Mouse (Mus musculus): ENCODE results near the gene Rras2. TPM values are rescaled to one million over a fixed set of nuclear protein-coding genes. Genes with fewer than 3 reads are reported as not detected.
A peak's percentile ranks its signal among the peaks of the same experiment; 100 is the strongest.

The Rras2 gene
- polyA plus RNA-seq (2012; ENCODE audit: insufficient read depth, insufficient read length, low replicate concordance, missing spikeins): not detected in 2 replicates

DNA sequence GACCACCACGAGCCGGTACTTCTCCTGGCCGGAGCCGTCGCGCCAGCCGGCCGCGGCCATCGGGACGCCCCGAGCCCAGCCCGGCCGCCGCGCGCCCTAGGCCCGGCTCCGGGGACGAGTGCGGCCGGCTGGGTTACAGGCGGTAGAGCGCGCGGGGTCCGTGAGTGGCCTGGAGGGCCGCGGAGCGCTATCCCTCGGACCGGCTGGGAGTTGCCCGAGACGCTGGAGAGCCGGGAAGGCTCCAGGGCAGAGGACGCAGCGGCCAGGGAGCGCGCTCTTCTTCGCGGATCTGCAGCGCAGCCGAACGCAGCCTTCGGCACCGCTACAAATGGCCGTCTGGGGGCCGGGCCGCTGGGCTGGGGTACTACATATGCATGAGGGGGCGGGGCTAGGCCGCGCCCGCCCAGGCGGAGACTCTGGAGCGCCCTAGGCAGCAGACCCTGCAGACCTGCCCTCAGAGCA is at the start of gene Rras2:
Rras2 (minus strand) TSS at position 338 of the 462 bp plus-strand sequence.
- peak; percentile 92 for TF ChIP-seq POLR2A (IDR thresholded peaks at IDR 0.05; ENCODE audit: insufficient read depth, low read depth, low read length)
- no peak for TF ChIP-seq CTCF (IDR thresholded peaks at IDR 0.05; ENCODE audit: insufficient read depth, low read depth, low read length)
- Histone ChIP-seq H3K4me1 (ENCODE audit: control insufficient read depth, insufficient read depth, low read length) (peaks cover 7% of the 10 kb centered on the region), H3K27ac (ENCODE audit: insufficient read depth, low read depth, low read length) (no peak within 1 kb of the TSS), H3K4me3 (ENCODE audit: insufficient read depth, low read depth, low read length) (peak within 1 kb of the TSS; percentile 81)
- under 1% methylated on average over 55 of the region's 55 CpGs for WGBS

DNA sequence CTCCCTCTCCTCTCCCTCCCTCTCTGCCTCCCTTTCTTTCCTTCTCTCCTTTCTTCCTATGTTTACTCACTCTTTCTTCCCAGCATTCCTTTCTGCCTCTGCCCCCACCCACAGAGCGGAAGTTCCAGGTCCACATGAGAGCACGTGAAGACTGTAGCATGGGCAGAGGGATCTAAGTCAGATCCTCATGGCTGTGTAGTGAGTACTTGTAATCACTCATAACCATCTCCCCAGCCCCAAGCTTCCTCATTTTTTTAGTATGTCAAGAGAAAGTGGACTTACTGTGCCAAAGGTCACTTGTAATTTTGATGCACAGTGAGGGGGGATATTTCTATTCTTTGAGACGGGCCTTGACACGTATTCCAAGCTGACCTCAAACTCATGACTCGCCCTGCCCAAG is 45.4 kb upstream of the Rras2 start:
- TF ChIP-seq POLR2A (IDR thresholded peaks at IDR 0.05; ENCODE audit: insufficient read depth, low read depth, low read length) (no peak), CTCF (IDR thresholded peaks at IDR 0.05; ENCODE audit: insufficient read depth, low read depth, low read length) (no peak)
- no peaks in the 10 kb centered on the region for H3K4me1 ChIP-seq (ENCODE audit: control insufficient read depth, insufficient read depth, low read length)
- WGBS: 92% methylated on average over 5 of the region's 5 CpGs
- no peak overlapping the region for H3K27ac ChIP-seq (ENCODE audit: insufficient read depth, low read depth, low read length)
- no peak overlapping the region for H3K4me3 ChIP-seq (ENCODE audit: insufficient read depth, low read depth, low read length)

DNA sequence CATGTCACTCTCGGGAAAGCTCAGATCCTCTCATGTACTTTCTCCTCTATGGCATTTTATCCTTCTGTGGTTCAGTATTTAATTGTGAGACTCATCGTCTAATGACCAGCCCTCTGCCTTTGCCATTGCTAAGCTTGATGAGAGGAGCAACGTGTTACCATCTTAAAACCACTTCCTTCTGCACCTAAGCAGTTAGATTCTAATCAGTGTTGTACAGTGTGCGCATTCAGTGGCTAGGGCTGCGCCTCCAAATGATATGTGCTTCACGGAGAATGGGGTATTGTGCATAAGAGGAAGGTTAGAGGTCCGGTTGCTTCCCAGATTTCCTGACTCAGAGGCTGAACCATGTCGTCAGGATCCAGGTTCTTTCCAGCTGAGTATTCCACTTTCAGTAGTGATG is 43.5 kb upstream of the Rras2 start:
- WGBS: 86% methylated on average over 8 of the region's 8 CpGs
- no peak overlapping the region for H3K27ac ChIP-seq (ENCODE audit: insufficient read depth, low read depth, low read length)
- TF ChIP-seq CTCF (IDR thresholded peaks at IDR 0.05; ENCODE audit: insufficient read depth, low read depth, low read length): no peak
- no peak for TF ChIP-seq POLR2A (IDR thresholded peaks at IDR 0.05; ENCODE audit: insufficient read depth, low read depth, low read length)

DNA sequence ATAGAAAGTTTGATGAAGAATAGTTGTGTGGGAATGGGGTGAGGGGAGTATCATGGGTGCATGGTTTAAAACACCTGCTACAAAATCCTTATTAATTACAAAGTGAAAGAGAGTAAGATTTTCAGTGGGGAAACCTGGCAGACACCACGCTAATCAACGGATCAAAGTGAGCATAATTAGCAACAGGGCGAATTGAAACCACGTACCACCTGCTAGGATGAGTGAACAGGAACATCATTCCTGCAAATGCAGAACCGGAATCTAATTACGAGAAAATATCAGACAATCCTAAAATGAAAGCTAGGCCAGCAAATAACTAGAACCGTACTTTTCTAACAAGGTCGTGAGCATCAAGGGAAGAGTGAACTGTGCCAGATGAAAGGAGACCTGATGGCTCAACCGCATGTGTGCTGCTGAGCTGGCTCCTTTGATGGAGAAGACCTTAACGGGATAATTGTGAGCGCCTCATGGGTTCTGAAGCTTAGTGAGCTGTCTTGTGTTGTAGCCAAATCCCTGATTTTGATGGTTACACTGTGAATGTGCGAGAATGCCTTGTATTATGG is 40.2 kb upstream of the Rras2 start:
- Histone ChIP-seq H3K4me1 (ENCODE audit: control insufficient read depth, insufficient read depth, low read length) (peaks cover 3% of the 10 kb centered on the region), H3K4me3 (ENCODE audit: insufficient read depth, low read depth, low read length) (no peak overlapping the region), H3K27ac (ENCODE audit: insufficient read depth, low read depth, low read length) (no peak overlapping the region)
- TF ChIP-seq POLR2A (IDR thresholded peaks at IDR 0.05; ENCODE audit: insufficient read depth, low read depth, low read length) (no peak), CTCF (IDR thresholded peaks at IDR 0.05; ENCODE audit: insufficient read depth, low read depth, low read length) (no peak)
- 63% methylated on average over 12 of the region's 12 CpGs for WGBS

More for the DNA sequence above, 43.5 kb upstream of the Rras2 start:
- H3K4me1 ChIP-seq (ENCODE audit: control insufficient read depth, insufficient read depth, low read length): no peaks in the 10 kb centered on the region
- no peak overlapping the region for H3K4me3 ChIP-seq (ENCODE audit: insufficient read depth, low read depth, low read length)

DNA sequence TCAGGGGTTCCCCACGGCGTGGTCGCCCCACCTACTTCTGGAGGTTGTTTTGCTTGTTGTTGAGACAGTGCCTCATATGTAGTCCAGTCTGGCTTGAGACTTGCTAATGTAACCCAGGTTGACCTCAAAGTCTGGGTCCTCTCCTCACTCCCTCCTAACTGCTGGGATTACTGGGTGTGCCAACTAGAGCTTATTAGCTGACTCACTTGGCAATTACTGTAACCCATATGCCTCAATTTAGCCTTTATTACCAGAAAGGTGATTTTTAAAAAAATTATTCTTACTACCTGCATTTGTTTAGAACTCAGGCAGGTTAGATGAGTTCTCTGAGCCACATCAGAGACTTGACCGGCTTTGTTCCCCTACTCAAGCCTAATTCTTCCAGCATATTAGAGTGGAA is 38.8 kb upstream of the Rras2 start:
- H3K27ac ChIP-seq (ENCODE audit: insufficient read depth, low read depth, low read length): no peak overlapping the region
- no peak overlapping the region for H3K4me3 ChIP-seq (ENCODE audit: insufficient read depth, low read depth, low read length)
- no peak for TF ChIP-seq CTCF (IDR thresholded peaks at IDR 0.05; ENCODE audit: insufficient read depth, low read depth, low read length)
- TF ChIP-seq POLR2A (IDR thresholded peaks at IDR 0.05; ENCODE audit: insufficient read depth, low read depth, low read length): no peak
- H3K4me1 ChIP-seq (ENCODE audit: control insufficient read depth, insufficient read depth, low read length): peaks cover 3% of the 10 kb centered on the region
- WGBS: 90% methylated on average over 4 of the region's 4 CpGs

DNA sequence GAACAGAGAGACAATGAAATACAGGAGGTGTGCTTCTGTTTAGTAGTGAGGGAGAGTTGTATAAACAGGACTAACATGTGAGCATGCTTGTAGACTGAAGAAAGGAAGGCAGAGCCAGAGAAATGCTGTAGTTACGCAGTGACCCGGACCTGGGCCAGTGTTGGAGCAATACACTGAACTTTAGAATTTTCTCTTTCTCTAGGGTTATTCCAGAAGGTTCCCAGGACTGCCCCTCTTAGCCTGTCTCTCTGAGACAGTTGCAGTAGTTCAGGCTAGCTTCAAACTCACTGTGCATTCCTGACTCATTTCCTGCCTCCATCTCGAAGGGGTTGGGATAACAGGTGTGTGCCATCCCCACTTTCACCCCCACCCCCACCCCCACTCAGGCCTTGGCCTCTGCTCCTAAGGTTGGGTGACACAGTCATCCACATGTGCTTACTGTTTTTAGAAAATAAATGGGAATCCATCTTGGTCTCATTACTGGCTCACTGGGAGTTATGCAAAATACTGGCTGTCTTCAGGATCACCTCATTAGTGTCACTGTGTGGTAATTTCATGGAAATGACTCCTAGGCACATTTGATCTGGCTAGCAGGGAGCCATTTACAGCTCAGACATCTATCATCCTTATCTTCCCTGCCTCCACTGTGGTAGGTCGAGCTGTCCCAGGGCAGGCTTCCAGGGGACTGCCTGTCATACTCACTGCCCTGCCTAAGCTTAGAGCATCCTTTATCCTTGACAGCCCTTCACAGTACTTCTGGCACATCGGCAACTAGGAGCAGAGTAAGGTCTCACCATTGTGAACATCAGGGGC is 37.7 kb upstream of the Rras2 start:
- no peak overlapping the region for H3K27ac ChIP-seq (ENCODE audit: insufficient read depth, low read depth, low read length)
- peaks cover 3% of the 10 kb centered on the region for H3K4me1 ChIP-seq (ENCODE audit: control insufficient read depth, insufficient read depth, low read length)
- H3K4me3 ChIP-seq (ENCODE audit: insufficient read depth, low read depth, low read length): no peak overlapping the region
- no peak for TF ChIP-seq POLR2A (IDR thresholded peaks at IDR 0.05; ENCODE audit: insufficient read depth, low read depth, low read length)
- no peak for TF ChIP-seq CTCF (IDR thresholded peaks at IDR 0.05; ENCODE audit: insufficient read depth, low read depth, low read length)
- WGBS: 59% methylated on average over 5 of the region's 5 CpGs

DNA sequence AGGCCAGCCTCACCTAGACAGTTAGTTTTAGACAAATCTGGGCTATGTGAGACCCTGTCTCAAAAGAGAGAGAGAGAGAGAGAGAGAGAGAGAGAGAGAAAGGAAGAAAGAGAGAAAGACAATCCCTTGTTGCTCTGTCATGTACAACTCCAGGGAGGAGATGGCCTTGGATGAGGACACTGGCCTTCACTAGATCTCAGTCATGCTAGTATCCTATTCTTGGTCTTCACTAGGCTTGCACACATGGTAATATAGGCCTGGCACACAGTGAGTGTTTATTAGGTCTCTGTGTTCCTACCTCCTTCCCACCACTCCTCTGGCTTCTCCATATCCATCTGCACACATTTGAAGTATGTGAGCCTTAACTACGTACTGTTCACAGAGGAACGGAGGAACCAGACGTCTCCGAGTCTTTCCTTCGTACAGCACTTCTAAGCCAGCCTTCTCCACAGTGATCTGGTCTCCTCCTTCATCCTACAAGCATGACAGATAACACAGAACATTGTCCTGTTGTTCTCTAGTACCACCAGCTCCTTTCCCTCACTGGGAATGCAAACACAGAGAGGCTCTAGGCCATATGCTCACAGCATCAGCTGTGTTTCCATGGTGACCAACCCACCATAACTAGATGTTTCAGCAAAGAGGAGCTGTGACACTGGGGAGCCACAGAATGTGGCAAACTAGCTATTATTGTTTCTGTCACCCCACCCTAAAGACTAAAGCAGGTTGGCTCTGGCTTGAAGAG is 33.6 kb upstream of the Rras2 start:
- Histone ChIP-seq H3K4me3 (ENCODE audit: insufficient read depth, low read depth, low read length) (no peak overlapping the region), H3K4me1 (ENCODE audit: control insufficient read depth, insufficient read depth, low read length) (peaks cover 3% of the 10 kb centered on the region), H3K27ac (ENCODE audit: insufficient read depth, low read depth, low read length) (peak overlapping the region; percentile 96)
- TF ChIP-seq CTCF (IDR thresholded peaks at IDR 0.05; ENCODE audit: insufficient read depth, low read depth, low read length): no peak
- no peak for TF ChIP-seq POLR2A (IDR thresholded peaks at IDR 0.05; ENCODE audit: insufficient read depth, low read depth, low read length)
- WGBS: 23% methylated on average over 5 of the region's 5 CpGs

DNA sequence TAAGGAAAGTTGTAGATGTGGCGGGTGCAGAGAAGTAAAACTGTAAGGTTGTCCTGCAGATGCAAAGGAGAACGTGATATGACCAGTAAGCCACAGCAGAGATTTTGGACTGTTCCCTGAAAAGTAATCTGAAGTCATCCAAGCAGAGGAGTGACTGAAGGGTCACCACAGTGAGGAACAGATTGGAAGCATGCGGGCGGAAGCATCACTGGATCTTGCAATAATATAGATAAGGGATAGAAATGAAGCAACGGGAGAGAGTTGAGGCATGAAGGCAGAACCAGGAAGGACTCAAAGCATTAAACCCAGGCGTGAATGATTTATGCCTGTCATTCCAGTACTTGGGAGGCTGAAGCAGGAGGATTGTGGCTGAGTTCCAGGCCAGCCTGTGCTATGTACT is 32.0 kb upstream of the Rras2 start:
- Histone ChIP-seq H3K27ac (ENCODE audit: insufficient read depth, low read depth, low read length) (no peak overlapping the region), H3K4me3 (ENCODE audit: insufficient read depth, low read depth, low read length) (no peak overlapping the region), H3K4me1 (ENCODE audit: control insufficient read depth, insufficient read depth, low read length) (no peaks in the 10 kb centered on the region; the same call in 1 of the 2 replicates)
- 95% methylated on average over 6 of the region's 6 CpGs for WGBS
- TF ChIP-seq CTCF (IDR thresholded peaks at IDR 0.05; ENCODE audit: insufficient read depth, low read depth, low read length): no peak
- TF ChIP-seq POLR2A (IDR thresholded peaks at IDR 0.05; ENCODE audit: insufficient read depth, low read depth, low read length): no peak

All from olfactory bulb, adult 2 months (tissue).